Comparison of ENCODE assay signal across 24 mouse cellular contexts in the genomic region with DNA sequence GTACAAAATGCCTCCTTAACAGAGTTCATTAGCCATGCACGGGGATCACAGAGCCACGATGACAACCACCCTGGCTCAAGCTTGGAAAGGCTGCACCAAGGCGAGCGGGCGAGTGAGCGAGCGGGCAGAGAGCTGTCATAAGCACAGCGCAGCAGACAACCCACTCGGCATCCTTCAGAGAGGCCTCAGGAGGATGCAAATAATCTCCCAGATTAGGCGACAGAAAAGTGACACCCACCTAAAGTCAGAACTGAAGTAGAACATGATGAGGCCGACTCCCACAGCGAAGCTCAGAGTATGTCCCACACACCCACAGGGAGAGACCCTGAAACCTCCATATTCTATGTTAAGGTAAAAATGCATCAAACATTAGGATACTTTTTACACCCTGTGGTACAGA.
"Had no signal": no experiment of that assay in that cellular context is flagged by ENCODE, and none has a peak within 500 bp of the region (broad histone marks: within the 10 kb centered on the region; RNA-seq: fewer than 3 reads in every experiment).

No protein-coding gene starts in this region.

- H3K4me3 ChIP-seq: heart, embryonic 10.5 days; heart, embryonic 12.5 days; heart, embryonic 15.5 days; hindbrain, embryonic 13.5 days; hindbrain, embryonic 15.5 days; kidney, embryonic 15.5 days; limb, embryonic 13.5 days; limb, embryonic 15.5 days; liver, embryonic 12.5 days had no signal

- DNase-seq: forebrain, postnatal 0 days; gastrocnemius, postnatal 14 days; gastrocnemius, postnatal 36 days; heart, adult 18-20 months; heart, postnatal 14 days; heart, postnatal 36 days; kidney, adult 11 months; kidney, adult 2 months; kidney, adult 9 months; kidney, postnatal 14 days; kidney, postnatal 36 days; layer of hippocampus, postnatal 36 days; left cerebral cortex, postnatal 4 days had no signal

- H3K27ac ChIP-seq: heart, embryonic 10.5 days; heart, embryonic 15.5 days; hindbrain, embryonic 13.5 days; hindbrain, embryonic 15.5 days; hindbrain, postnatal 0 days; kidney, embryonic 15.5 days; kidney, postnatal 0 days; limb, embryonic 13.5 days; limb, embryonic 15.5 days; liver, embryonic 12.5 days had no signal
